Mouse (Mus musculus) regulatory T cell (primary cell): Measurements from ENCODE around the gene Ddx24.
"Not testable (repeated sequence)": the region's sequence is repeated elsewhere in the genome, so short reads cannot be mapped to it uniquely, and the experiment has no call there.

Experiments used
- in situ Hi-C: fragments of 300-600 bp; cut with MboI, MseI; formaldehyde crosslinking; loops from one replicate; pipeline ENCODE4 v1.15.1; 2025; ENCODE audit warnings: high pct_unique_total_duplicates

Ddx24 gene

GRCm38 (mm10) chr12:103425729-103426470 lies at the start of gene Ddx24:
TSS of gene Ddx24 (minus strand) at chr12:103425830.
- in situ Hi-C loops, result loop anchor here (5.0 to 25.0 kb wide), 2 partner anchors 66 to 1586 kb away; partner anchors contain the start of gene Syne3

- in situ Hi-C loops, result no loop called here
Measured at GRCm38 (mm10) chr12:103474481-103474880, 48.9 kb upstream of the Ddx24 start.

DNA sequence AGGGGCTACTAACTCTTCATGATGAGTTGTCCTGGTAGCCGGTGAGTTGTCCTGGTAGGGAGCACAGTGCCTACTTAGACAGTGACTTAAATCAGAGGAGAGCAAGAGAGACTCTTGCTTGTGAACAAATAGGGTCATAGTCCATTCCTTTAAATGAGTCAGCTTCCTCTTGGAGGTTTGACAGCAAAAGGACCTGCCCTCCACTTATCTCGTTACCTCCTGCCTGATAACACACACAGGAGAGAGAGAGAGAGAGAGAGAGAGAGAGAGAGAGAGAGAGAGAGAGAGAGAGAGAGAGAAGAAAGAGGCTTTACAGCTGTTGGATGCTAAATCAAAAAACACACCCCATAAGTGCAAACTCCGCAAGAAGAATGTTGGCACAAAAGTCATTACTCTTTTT lies 31.5 kb upstream of the Ddx24 start, which contains the start of gene Ifi27l2b:
Gene Ifi27l2b (minus strand): TSS at position 84 of the 400 bp plus-strand sequence.
- in situ Hi-C loops, result no loop called here

GRCm38 (mm10) chr12:103456727-103457126 lies 31.1 kb upstream of the Ddx24 start:
- in situ Hi-C loops, result not testable (repeated sequence)

DNA sequence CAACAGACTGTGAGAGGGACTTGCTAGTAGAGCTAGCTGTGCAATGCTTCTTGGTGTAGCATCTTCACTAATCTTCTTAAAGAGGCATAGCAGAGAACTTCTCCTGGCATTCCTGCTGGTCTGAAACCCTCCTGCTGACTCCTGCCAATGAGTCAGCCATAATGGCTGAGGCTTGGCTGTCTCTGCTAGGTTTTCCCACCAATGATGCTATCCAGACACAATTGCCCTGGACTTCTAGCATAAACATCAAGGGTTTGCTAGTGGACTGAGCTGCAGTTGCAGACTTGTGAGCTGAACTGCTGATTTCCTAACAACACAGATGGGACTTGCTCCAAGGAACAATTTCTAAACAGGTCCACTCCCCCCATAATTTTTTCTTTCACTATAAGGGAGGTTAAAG lies 27.7 kb upstream of the Ddx24 start:
- in situ Hi-C loops, result no loop called here

DNA sequence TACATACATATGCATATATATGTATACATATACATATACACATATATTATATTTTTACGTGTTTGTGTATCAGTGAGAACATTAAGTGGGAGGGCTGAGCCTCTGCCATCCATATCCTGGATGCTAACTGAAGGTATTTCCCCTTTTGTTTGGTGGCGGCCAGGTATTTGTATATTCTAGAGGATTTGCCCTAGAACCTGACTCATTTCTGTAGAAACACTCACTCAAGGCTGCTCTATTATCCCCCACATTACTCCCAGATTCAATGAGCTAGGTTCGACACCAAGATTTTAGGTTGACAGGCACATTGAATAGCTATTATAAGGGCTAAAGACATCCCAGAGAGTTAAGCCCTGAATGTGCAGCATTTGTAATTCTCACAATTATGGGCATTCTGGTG lies 19.4 kb upstream of the Ddx24 start:
- in situ Hi-C loops, result loop anchor here (25.0 kb wide), 1 partner anchor 1567 kb away; the partner anchor contains the start of gene Syne3

DNA sequence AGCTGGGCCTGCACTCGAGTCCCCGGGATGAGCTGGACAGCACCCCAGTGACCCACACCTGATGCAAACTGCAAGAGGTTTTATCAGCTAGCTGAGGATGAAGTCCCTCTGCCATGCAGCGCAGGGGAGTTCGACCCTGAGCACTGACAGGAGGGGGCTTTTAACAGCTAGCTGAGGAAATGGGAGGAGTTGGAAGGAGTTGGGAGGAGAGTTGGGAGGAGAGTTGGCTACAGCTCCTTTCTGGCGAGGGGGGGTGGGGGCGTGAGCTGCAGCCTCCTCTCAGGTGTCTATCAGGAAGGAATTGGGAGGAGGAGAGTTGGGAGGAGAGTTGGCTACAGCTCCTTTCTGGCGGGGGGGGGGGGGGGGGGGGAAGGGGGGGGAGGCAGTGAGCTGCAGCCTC lies 18.6 kb upstream of the Ddx24 start:
- in situ Hi-C loops, result loop anchor here (25.0 kb wide), 1 partner anchor 1568 kb away; the partner anchor contains the start of gene Syne3

GRCm38 (mm10) chr12:103443524-103443923 lies 17.9 kb upstream of the Ddx24 start, which contains the start of gene Ifi27l2a:
TSS of gene Ifi27l2a (minus strand) at chr12:103443680.
- in situ Hi-C loops, result loop anchor here (25.0 kb wide), 1 partner anchor 1569 kb away; the partner anchor contains the start of gene Syne3

GRCm38 (mm10) chr12:103437601-103438000 lies 12.0 kb upstream of the Ddx24 start:
- in situ Hi-C loops, result loop anchor here (25.0 kb wide), 1 partner anchor 1575 kb away; the partner anchor contains the start of gene Syne3

GRCm38 (mm10) chr12:103434861-103435260 lies 9.2 kb upstream of the Ddx24 start:
- in situ Hi-C loops, result loop anchor here (25.0 kb wide), 1 partner anchor 1577 kb away; the partner anchor contains the start of gene Syne3

DNA sequence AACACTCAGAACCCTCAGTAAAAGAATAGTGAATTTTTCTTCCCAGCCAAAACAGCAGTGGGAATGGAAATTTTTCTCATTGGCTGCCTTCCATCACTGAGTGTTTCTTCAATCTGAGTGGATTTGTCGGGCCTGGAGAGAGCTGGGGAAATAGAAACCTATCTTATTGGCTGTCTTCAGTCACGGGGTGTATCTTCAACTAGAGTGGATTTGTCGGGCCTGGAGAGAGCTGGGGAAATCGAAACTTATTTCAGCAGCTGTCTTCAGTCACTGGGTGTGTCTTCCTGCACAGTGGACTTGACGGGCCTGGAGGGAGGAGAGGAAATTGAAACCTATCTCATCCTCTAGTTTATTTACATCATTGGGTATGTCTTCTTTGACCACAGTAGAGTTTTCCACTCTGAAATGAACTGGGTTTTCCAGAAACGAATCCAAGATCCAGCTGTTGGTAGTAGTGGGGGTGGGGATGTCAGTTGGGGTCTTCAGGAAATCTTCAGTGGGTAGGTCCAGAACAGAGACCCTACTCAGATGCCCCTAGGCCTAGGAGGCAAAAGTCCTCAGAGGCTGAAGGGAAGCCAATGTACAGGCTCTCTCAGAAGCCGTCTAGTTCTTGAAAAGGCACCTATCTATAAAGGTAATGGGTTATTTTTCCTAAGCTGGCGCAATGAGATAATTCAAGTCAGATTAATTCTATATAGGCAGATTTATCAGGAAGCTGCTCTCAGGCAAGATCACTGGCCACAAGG lies 8.5 kb upstream of the Ddx24 start, which contains the start of gene Ifi27:
Gene Ifi27 (plus strand): TSS at position 226 of the 746 bp plus-strand sequence.
- in situ Hi-C loops, result loop anchor here (25.0 kb wide), 1 partner anchor 1578 kb away; the partner anchor contains the start of gene Syne3

DNA sequence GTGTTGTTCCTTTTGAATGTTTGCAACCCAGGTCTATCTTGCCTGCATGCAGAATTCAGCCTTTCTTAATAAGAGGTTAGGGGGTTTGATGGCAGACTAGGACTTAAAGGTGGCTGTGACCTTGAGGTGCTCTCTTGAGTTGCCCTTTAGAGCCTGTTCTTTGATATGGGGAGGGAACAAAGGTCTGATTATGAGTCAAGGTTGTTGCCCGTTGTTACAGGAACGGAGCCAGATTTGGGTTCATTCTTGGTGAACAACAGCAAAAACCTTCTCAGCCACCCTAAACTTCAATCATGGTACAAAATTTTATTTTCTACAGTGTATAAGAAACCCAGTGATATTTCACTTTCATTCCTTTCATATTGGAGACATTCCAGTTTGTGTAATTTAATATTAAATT lies 7.8 kb upstream of the Ddx24 start:
- in situ Hi-C loops, result loop anchor here (25.0 kb wide), 1 partner anchor 1579 kb away; the partner anchor contains the start of gene Syne3

GRCm38 (mm10) chr12:103426710-103427109 lies 1.1 kb upstream of the Ddx24 start:
- in situ Hi-C loops, result loop anchor here (5.0 to 25.0 kb wide), 2 partner anchors 66 to 1586 kb away; partner anchors contain the start of gene Syne3

DNA sequence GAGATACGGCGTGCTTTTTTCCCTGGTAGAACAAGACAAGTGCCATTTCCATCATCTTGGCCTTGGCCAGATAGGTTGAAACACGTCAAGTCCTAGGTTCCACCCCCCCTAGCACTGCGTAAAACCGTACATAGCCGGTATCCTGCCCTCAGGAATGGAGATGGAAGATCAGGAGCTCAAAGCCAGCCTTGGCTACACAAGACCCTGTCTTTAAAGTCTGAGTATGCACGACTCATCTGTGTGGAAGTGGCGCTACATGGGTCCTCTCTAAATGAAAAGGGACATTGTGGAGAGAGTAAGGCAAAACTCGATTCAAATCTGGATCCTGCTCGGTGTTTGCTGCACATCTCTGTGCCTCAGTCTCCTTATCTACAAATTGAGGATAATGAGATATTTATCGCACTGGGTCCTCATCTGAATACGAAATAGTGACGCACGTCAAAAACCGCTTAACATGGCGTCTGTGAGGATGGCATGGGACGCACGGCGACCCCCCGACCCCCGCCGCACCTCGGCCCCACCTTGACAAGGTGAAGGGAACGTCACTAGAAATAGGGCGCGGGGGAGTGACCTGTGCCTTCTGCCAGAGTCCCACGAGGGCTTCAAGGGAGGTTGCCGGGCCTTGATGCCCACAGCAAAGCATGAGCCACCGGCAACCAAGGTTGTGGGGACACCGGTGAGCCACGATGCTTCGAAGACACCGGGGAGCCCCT lies 458 bp downstream of the Ddx24 start:
- in situ Hi-C loops, result loop anchor here (5.0 to 25.0 kb wide), 2 partner anchors 67 to 1587 kb away; partner anchors contain the start of gene Syne3

DNA sequence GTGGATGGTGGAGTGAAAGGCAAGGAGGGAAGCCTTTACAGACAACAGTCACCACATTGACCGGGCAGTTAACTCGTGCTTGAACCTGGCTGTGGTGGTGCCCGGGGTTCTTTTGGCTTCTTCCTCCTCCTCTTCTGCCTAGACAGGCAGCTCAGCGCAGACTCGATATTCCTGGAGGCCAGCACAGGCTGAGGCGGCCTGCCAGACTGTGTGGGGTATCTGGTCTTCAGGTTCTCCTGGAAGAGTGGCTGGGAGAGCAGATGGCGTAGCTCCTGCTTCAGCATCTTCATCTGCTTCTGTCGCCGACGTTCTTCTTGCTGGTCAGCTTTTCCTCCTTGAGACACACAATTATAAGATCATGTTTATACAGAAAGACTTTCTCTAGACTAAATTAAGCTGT lies 17.5 kb downstream of the Ddx24 start:
- in situ Hi-C loops, result no loop called here

DNA sequence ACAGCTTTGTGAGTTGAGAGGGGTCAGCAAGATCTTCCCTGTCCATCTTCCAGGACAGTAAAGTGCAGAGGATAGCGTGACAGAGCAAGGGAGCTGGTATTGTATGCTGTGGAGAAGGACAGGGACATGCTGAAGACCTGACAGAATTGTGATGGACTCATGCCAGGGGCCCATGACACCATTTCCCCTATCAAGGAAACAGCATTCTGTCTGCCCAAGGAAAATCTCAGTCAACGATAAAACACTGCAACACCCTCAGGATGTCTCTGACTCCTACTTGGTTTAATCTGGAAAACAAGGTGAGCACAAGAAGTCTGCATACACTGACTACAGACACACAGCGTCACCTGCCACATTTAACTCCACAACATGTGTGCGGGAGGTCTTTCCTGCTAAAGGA lies 17.9 kb downstream of the Ddx24 start, which contains the start of gene 9330161L09Rik:
Gene 9330161L09Rik (minus strand): TSS at position 101 of the 400 bp plus-strand sequence.
- in situ Hi-C loops, result no loop called here

- in situ Hi-C loops, result no loop called here
Measured at GRCm38 (mm10) chr12:103404131-103404530, 21.5 kb downstream of the Ddx24 start.

GRCm38 (mm10) chr12:103396751-103397150 lies 28.9 kb downstream of the Ddx24 start:
- in situ Hi-C loops, result no loop called here

DNA sequence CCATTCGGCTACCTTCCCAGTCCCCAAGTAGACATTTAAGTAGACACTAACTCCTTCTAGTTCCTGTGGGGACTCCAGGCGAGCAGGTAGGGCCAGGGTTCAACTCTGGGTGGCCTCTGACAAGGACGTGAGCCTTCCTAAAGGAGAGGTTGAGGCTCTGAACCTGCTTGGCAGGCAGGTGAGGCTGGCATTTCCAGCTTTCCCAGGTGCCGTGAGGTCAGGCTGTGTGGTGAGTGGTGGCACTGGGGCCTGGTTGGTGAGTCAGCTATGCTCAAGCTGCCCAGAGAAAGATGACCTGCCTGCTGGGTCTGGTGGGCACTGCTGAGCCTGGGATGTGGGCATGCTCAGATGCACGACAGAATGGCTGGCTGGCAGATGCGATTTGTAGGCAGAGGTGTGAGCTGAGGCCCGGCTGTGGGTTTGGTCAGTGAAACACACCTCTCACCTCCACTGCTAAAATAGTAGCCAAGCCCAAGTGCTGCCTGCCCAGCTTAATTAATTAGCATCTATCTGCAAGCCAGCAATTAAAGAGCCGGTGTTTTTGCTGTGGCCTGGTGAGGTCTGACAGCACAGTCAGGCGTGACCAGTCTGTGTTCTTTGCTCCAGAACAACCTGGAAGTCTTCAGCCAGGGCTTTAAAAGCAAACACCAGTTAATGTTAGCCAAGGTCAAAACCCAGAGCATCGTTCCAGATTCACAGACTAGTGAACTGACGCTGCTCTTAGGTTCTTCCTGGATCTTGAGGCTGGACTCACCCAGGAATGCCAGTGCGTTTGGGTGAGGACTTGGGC lies 29.9 kb downstream of the Ddx24 start:
- in situ Hi-C loops, result no loop called here

DNA sequence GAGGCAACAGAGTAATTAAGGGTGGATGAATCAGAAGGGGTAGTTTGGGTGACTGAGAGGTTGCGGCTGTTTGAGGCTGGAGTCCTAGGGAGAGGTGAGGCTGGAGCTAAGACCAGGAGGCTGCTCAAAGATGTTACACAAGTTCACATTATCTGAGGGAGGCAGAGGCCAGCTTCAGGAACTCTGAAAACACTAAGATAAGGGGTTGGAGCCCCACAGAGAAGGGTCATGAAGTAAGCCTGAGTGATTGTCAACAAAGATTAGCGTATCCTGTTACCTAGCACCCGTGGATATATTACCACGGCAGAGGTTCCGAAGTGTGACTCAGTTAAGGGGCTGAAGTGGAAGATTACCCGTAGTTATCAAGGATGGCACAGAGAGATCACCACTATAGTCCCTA lies 32.1 kb downstream of the Ddx24 start:
- in situ Hi-C loops, result no loop called here
